Mouse (Mus musculus): ENCODE data around the gene Frmd3. TPM values are rescaled to one million over a fixed set of nuclear protein-coding genes. Genes with fewer than 3 reads are reported as not detected.

Frmd3 gene
- not detected for polyA plus RNA-seq (2012; fragmentation: generic; extraction: Trizol)

DNA sequence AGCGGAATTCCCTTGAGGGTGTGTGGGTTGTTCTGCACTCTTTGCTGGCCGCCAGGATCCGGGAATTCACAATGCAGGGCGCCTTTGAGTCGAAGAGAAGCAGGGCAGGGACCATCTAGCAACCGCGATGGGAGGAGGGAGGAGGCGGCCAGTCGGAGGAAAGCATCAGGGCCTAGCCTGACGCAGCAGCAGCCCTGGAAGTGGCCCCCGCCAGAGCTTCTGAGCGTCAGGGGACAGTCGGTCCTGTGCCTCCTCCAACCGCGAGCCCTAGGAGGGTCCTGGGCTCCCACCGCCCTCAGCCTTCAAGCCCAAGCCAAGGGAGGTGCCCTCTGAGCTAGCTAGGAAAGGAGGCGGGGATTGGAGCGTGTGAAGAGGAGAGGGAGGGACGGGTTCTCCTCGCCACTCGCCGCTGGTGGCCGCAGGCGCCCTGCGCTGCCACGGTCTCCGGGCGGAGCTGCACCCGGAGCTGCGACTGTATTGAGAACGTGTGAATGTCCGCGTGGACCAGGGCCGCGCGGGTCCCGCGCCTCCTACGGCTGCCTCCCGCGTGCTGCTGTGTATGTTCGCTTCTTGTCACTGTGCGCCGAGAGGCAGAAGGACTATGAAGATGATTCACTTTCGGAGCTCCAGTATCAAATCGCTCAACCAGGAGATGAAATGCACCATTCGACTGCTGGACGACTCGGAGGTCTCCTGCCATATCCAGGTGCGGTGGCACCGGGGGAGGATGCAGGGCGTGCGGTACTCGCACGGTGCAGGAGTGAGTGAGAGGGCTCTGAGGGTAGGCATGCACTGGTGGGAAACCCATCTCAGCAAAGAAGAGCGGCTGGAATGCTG is at the start of gene Frmd3:
Frmd3 (plus strand) TSS at position 232 of the 837 bp plus-strand sequence.
- Histone ChIP-seq H3K4me2 (ENCODE audit: low read depth) (no peak within 1 kb of the TSS), H3K27me3 (ENCODE audit: control insufficient read depth, insufficient read depth, insufficient read length) (no peaks in the 10 kb centered on the region), H3K79me2 (ENCODE audit: control insufficient read depth, insufficient read depth) (no peaks in the 10 kb centered on the region), H3K36me3 (ENCODE audit: control insufficient read depth, insufficient read depth) (no peaks in the 10 kb centered on the region), H3K4me3 (no peak within 1 kb of the TSS), H3ac (ENCODE audit: control insufficient read depth, insufficient read length) (no peak within 1 kb of the TSS)
- no peak for TF ChIP-seq POLR2AphosphoS2 (IDR thresholded peaks at IDR 0.05; ENCODE audit: insufficient read length, low read depth)
- no peak for TF ChIP-seq MYOG (IDR thresholded peaks at IDR 0.05; ENCODE audit: control insufficient read depth in 1 of 3, insufficient read depth in 1 of 3, insufficient read length in 2 of 3, low read depth in 2 of 3)
- no peak for TF ChIP-seq REST (IDR thresholded peaks at IDR 0.05; ENCODE audit: insufficient read depth, insufficient read length)
- no peak for TF ChIP-seq POLR2A (IDR thresholded peaks at IDR 0.05; ENCODE audit: insufficient read length, low read depth)
- no peak for TF ChIP-seq SRF (IDR thresholded peaks at IDR 0.05; ENCODE audit: control insufficient read depth, insufficient read length, low read depth)

DNA sequence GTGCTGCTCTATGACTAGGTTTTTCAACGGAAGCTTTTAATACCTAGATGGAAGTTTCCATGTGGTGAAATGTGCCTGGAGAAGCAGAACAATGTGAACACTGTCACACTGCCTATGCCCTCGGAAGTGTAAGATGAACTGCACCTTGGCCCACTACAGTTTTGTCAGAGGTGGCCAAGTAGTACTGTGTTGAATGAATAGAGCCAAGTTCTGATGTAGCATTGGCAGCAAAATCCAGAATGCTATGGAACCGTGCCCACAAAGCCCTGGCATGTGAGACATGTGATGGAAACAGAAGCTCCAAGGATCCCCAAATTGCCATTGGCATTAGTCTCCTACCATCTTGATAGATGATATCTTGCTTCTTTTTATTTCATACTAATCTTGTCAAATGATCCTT is 32.8 kb upstream of the Frmd3 start:
- Histone ChIP-seq H3ac (ENCODE audit: control insufficient read depth, insufficient read length) (no peak overlapping the region), H3K4me2 (ENCODE audit: low read depth) (no peak overlapping the region), H3K27me3 (ENCODE audit: control insufficient read depth, insufficient read depth, insufficient read length) (no peaks in the 10 kb centered on the region), H3K79me2 (ENCODE audit: control insufficient read depth, insufficient read depth) (no peaks in the 10 kb centered on the region), H3K36me3 (ENCODE audit: control insufficient read depth, insufficient read depth) (no peaks in the 10 kb centered on the region), H3K4me3 (no peak overlapping the region)
- TF ChIP-seq MAX (IDR thresholded peaks at IDR 0.05; ENCODE audit: low read depth) (no peak), TCF3 (IDR thresholded peaks at IDR 0.05; ENCODE audit: insufficient read length, low read depth) (no peak), E2F4 (IDR thresholded peaks at IDR 0.05; ENCODE audit: insufficient read depth) (no peak), MYOG (IDR thresholded peaks at IDR 0.05; ENCODE audit: control insufficient read depth in 1 of 3, insufficient read depth in 1 of 3, insufficient read length in 2 of 3, low read depth in 2 of 3) (no peak), POLR2A (IDR thresholded peaks at IDR 0.05; ENCODE audit: insufficient read length, low read depth) (no peak), USF1 (IDR thresholded peaks at IDR 0.05; ENCODE audit: low read depth) (no peak), CEBPB (IDR thresholded peaks at IDR 0.05; ENCODE audit: insufficient read depth, poor library complexity, severe bottlenecking) (no peak), REST (IDR thresholded peaks at IDR 0.05; ENCODE audit: insufficient read depth, insufficient read length) (no peak), POLR2AphosphoS2 (IDR thresholded peaks at IDR 0.05; ENCODE audit: insufficient read length, low read depth) (no peak), MYOD1 (IDR thresholded peaks at IDR 0.05; ENCODE audit: control insufficient read depth in 1 of 3, insufficient read length in 2 of 3, low read depth in 2 of 3) (no peak)

DNA sequence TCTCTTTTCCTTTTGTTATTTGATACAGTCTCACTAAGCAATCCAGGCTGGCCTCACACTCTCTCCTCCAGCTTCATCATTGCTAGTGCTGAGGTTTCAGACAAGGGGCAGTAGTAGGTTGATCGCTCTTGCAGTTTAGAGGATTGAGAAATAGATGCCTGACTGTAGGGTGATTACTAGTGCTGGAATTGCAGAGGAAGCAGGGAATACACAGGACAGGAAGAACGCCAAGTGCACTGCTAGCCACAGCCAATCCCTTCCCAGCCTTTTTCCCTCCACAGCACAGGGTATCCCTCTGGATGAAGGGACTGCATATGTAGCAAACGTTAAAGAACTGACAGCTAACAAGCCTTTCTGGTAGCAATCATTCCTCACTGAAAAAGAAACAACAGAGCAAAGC is 965 bp upstream of the Frmd3 start:
- Histone ChIP-seq H3K79me2 (ENCODE audit: control insufficient read depth, insufficient read depth) (no peaks in the 10 kb centered on the region), H3K4me2 (ENCODE audit: low read depth) (no peak overlapping the region), H3K27me3 (ENCODE audit: control insufficient read depth, insufficient read depth, insufficient read length) (no peaks in the 10 kb centered on the region), H3ac (ENCODE audit: control insufficient read depth, insufficient read length) (no peak overlapping the region), H3K4me3 (no peak overlapping the region), H3K36me3 (ENCODE audit: control insufficient read depth, insufficient read depth) (no peaks in the 10 kb centered on the region)
- TF ChIP-seq CEBPB (IDR thresholded peaks at IDR 0.05; ENCODE audit: insufficient read depth, poor library complexity, severe bottlenecking) (no peak), SRF (IDR thresholded peaks at IDR 0.05; ENCODE audit: control insufficient read depth, insufficient read length, low read depth) (no peak), REST (IDR thresholded peaks at IDR 0.05; ENCODE audit: insufficient read depth, insufficient read length) (no peak), E2F4 (IDR thresholded peaks at IDR 0.05; ENCODE audit: insufficient read depth) (no peak), MYOG (IDR thresholded peaks at IDR 0.05; ENCODE audit: control insufficient read depth in 1 of 3, insufficient read depth in 1 of 3, insufficient read length in 2 of 3, low read depth in 2 of 3) (no peak), MAX (IDR thresholded peaks at IDR 0.05; ENCODE audit: low read depth) (no peak), TCF12 (IDR thresholded peaks at IDR 0.05; ENCODE audit: insufficient read depth, poor library complexity, severe bottlenecking) (no peak), POLR2AphosphoS2 (IDR thresholded peaks at IDR 0.05; ENCODE audit: insufficient read length, low read depth) (no peak), TCF3 (IDR thresholded peaks at IDR 0.05; ENCODE audit: insufficient read length, low read depth) (no peak), USF1 (IDR thresholded peaks at IDR 0.05; ENCODE audit: low read depth) (no peak), POLR2A (IDR thresholded peaks at IDR 0.05; ENCODE audit: insufficient read length, low read depth) (no peak), MYOD1 (IDR thresholded peaks at IDR 0.05; ENCODE audit: control insufficient read depth in 1 of 3, insufficient read length in 2 of 3, low read depth in 2 of 3) (no peak)

DNA sequence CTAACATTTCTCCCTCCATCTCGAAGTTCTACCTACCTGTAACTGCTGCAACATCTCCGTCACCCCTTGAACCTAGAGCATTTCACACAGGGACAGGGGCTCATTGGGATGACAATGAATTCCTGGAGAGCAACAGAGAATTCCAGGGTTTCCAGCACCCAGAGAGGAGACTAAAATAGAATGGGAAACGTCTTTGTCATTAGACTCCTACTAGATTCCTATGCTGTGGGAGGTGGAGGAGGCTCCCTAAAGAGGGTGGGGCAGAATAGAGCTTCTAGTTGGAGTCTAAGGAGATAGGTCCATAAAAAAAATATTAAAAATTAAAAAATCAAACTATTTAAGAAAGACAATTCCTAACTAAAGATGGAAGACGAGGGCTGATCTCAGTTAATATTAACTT is 542 bp upstream of the Frmd3 start:
- Histone ChIP-seq H3K27me3 (ENCODE audit: control insufficient read depth, insufficient read depth, insufficient read length) (no peaks in the 10 kb centered on the region), H3ac (ENCODE audit: control insufficient read depth, insufficient read length) (no peak overlapping the region), H3K4me3 (no peak overlapping the region), H3K4me2 (ENCODE audit: low read depth) (no peak overlapping the region), H3K79me2 (ENCODE audit: control insufficient read depth, insufficient read depth) (no peaks in the 10 kb centered on the region), H3K36me3 (ENCODE audit: control insufficient read depth, insufficient read depth) (no peaks in the 10 kb centered on the region)
- no peak for TF ChIP-seq MYOD1 (IDR thresholded peaks at IDR 0.05; ENCODE audit: control insufficient read depth in 1 of 3, insufficient read length in 2 of 3, low read depth in 2 of 3)
- no peak for TF ChIP-seq POLR2A (IDR thresholded peaks at IDR 0.05; ENCODE audit: insufficient read length, low read depth)
- no peak for TF ChIP-seq E2F4 (IDR thresholded peaks at IDR 0.05; ENCODE audit: insufficient read depth)
- TF ChIP-seq USF1 (IDR thresholded peaks at IDR 0.05; ENCODE audit: low read depth), result no peak
- TF ChIP-seq TCF12 (IDR thresholded peaks at IDR 0.05; ENCODE audit: insufficient read depth, poor library complexity, severe bottlenecking), result no peak
- TF ChIP-seq REST (IDR thresholded peaks at IDR 0.05; ENCODE audit: insufficient read depth, insufficient read length), result no peak
- TF ChIP-seq TCF3 (IDR thresholded peaks at IDR 0.05; ENCODE audit: insufficient read length, low read depth), result no peak
- no peak for TF ChIP-seq MYOG (IDR thresholded peaks at IDR 0.05; ENCODE audit: control insufficient read depth in 1 of 3, insufficient read depth in 1 of 3, insufficient read length in 2 of 3, low read depth in 2 of 3)
- no peak for TF ChIP-seq CEBPB (IDR thresholded peaks at IDR 0.05; ENCODE audit: insufficient read depth, poor library complexity, severe bottlenecking)
- no peak for TF ChIP-seq SRF (IDR thresholded peaks at IDR 0.05; ENCODE audit: control insufficient read depth, insufficient read length, low read depth)
- no peak for TF ChIP-seq POLR2AphosphoS2 (IDR thresholded peaks at IDR 0.05; ENCODE audit: insufficient read length, low read depth)
- no peak for TF ChIP-seq MAX (IDR thresholded peaks at IDR 0.05; ENCODE audit: low read depth)
